Mouse (Mus musculus) cerebellum, postnatal 10 days (tissue): ENCODE measurements around the gene 9330159F19Rik.
A peak's percentile ranks its signal among the peaks of the same experiment; 100 is the strongest.

Experiments
- DNase-seq, 2 experiments: peaks; one replicate each; pipeline ENCODE4 v3.0.0; 2021; ENCODE audit warnings: mixed read lengths in 2 of 2

9330159F19Rik gene

DNA sequence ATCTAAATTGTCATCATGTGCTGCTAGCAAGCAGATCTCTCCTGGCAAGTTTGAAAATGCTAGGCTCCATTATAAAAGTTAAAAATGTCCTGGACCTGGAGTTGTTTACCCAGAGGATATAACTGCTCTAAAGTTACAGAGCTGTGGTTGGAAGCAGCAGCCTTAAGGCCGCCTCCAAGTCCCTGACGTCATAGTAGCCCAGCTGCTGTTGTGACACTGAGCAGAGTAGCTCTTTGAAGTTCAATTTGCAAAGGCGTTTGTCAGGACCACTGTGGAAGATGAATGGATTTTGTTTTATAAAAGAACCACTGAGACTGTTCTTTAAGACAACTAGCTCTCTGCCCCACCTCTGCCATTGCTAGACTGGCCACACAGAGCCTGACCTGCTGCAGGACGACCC lies at the start of gene 9330159F19Rik:
9330159F19Rik (plus strand) TSS at position 154 of the 400 bp plus-strand sequence.
- DNase-seq, result no peak

DNA sequence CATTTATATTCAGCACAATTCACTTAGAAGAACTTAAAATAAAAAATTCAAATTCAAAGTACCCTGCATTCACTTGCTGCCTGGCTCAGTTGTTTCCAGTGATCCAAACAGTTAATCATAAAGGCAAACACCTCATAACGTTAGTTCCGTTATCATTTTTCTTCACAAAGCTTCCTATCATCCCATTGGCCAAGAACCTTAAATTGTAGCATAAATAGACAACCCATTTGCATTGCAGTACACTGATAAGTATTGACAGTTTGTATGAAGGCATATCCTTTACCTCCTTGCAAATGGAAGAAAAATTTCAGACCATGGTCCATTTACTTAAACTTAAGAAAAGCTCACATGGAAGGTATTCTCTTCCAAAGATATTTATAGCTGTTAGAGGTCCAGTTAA lies 49.7 kb upstream of the 9330159F19Rik start:
- no peak for DNase-seq

DNA sequence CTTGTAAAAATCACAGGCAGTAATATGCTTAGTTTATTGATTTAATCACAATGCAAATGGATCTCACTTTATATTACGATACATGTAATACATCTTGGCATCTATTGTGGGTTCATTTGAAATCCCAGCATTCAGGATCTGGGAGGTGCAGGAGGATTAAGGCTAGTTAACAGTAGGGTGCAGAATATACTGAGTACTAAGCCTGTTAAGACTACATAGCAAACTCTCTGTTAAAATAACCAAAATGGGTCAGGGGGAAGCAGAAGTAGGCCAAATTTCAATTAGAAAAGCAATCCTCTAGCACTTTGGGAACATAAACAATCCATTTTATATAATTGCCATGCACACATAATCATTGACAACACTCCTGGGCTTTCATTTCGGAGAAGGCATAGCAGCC lies 37.6 kb upstream of the 9330159F19Rik start:
- DNase-seq, result no peak

DNA sequence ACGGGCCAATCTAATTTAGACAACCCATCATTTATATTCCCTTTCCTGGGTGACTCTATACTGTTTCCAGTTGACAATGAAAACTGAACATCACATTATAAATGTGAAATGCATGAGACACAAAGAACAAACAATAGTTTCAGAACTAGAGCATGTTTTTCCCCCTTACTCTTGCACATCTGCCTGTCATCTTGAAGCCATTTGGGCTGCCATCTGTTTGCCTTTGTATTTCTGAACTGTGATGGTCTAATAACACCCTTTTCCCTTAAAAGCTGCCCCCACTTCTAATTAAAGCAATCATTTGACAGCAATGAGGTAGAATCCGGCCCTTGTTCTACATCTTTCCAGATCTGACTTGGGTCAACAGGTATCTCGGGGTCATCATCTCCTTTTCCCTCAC lies 35.8 kb upstream of the 9330159F19Rik start:
- DNase-seq, result no peak

DNA sequence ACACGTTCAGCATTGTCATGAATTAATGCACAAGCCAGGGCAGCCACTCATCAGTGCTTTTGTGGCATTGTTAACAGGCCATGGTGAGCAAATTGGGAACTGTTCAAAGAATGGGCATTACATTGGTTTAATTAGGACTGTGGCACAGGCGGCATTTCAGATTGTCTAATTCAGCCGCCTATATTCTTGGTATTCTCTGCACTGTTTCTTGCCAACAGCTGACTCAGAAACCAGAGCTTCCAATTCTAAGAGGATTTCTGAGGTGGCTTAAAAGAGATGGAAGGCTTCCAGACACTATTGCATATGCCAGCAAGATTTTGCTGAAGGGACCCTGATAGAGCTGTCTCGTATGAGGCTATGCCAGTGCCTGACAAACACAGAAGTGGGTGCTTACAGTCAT lies 34.5 kb upstream of the 9330159F19Rik start:
- DNase-seq, result no peak

DNA sequence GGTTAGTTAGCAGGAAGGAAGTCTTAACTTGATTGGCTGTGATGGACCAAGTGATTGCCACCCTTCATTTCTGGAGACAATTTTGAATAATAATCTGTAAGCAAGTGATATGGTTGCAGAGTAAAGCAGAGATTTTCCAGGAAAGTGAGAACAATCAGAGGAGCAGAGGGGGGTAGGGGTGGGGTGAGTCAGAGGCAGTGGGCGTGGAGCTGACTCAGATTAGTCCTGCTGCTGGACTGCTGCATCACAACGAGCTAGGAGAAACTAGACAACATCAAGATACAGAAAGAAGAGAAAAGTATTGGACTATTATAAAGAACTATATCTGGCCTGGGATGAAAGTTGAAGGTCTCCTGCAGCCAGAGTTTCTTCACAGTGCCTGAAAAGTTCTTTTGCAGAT lies 33.4 kb upstream of the 9330159F19Rik start:
- DNase-seq, result no peak

DNA sequence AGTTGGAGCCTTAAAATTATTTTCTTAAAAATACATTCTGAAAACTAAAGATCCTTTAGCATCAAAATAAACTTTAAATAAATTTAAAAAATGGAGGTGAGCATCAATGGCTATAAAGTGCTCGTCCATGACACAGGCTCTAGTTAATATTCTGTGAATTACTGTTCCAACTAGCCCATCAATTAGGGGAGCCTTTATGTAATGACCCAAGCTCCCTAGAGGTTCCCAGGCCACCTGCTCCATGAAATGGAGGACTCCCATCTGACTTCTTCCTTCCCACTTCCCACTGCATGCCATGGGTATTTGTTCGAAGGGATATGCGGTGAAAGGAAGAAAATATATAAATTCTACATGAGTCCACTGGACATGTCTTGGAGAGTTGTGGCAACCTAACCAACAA lies 31.2 kb upstream of the 9330159F19Rik start:
- DNase-seq, result no peak

DNA sequence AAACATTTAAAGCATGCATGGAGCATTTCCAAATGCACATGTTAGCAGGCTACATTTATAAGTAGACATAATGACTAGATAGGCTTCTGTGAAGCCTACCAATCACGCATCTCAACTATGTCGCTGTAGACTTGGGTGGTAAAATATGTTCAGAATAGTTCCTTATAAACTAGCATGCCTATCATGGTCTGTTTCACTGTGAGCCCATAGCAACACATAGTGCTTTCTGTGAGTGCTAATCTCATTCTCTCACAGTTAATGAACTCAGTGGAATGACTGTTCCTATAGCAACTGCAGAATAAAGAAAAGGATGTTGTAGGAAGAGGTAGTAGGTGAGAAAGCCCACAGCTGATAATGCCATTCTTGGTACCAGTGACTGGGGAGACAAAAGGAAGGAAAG lies 30.4 kb upstream of the 9330159F19Rik start:
- no peak for DNase-seq

DNA sequence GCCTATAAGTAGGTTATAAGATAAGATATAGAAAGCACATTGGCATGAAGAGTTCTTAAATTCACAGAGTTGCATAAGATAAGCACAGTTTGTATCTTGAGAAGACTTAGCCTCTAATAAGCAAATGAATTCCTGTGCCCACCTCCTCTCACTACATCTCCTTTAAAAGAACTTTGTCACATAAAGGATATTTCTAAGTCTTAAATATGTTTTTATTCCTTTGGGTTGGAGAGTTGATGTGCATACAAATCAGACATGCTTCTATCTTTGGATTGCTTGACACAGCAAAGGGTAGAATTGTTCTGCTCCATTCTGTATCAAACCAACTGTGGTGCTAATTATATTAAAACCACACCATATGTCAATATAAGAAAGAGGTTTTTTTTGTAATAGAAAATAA lies 17.6 kb upstream of the 9330159F19Rik start:
- DNase-seq, result no peak

DNA sequence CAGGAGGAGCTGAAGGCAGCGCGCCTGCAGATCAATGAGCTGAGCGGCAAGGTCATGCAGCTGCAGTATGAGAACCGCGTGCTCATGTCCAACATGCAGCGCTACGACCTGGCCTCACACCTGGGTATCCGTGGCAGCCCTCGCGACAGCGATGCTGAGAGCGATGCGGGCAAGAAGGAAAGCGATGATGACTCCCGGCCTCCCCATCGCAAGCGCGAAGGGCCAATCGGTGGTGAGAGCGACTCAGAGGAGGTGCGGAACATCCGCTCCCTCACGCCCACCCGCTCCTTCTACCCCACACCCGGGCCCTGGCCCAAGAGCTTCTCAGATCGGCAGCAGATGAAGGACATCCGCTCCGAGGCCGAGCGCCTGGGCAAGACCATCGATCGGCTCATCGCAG lies 14.6 kb upstream of the 9330159F19Rik start:
- no peak for DNase-seq

DNA sequence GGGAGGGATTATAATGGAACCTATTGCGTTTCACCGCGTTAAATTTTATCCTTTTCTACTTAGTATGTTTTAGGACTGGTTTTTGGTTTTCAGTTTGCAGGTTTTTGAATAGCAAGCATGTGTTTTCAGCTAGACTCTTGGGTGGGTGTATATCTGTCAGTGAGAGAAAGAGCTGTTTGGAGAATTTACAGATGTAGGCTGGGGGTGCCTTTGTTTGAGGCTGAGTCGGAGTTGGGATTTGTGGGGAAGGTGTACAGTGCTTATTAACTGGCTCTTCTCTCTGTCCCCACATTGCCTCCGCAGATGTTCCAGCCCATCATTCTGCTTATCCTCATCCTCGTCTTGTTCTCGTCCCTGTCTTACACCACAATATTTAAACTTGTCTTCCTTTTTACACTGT lies 12.8 kb upstream of the 9330159F19Rik start, which contains the start of gene Gm49353:
Gm49353 (plus strand) TSS at position 313 of the 400 bp plus-strand sequence.
- no peak for DNase-seq

DNA sequence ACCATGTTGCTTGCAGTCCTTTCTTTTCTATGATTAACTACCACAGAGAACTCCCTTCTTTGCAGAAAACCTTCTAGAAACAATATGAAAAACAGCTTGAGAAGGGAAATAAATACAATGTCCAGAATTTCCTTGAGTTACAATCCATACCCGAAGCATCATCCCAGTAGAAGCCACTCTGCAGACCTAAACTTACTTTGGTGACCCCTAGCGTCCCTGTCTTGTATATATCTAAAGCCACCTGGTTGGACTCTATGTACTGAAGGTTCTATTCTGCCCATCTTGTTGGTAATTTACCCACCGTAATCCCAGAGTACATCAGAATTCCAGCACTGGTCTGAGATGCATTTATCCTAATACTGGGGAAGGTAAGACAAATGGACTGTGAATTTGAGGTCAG lies 11.6 kb upstream of the 9330159F19Rik start:
- no peak for DNase-seq

DNA sequence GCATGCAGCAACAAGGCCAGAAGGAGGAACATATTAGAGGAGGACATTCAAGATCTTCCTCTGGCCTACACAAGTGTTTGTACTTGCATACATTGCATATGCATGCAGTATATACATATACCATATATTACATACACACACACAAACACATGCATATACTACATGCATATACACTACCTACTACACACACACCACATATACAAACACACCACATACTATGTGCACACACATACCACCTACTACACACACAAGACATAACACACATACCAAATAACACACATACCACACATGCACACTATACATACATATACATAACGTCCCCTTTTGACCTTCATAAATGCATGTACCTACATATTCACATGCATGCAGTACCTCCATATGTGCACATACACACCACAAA lies 10.8 kb upstream of the 9330159F19Rik start:
- DNase-seq, result no peak

DNA sequence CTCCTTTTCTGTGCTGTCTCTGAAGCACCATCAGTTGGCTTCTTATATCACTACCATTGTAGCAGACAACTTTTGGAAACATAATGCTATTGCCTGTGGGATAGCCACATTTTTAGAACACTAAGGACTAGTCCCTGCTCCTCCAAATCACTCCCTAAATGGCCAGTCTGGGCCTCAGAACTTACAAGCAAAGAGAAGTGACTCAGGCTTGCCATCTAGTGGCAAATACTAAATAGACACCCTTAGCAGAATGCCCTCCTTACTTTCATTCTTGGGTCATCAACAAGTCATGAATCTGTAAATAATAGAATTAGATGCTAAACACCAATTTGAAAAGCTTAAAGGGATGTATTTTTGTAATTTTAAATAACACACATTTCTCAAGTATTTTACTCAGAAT lies 4.7 kb upstream of the 9330159F19Rik start:
- DNase-seq, result peak; percentile 62 to 78

DNA sequence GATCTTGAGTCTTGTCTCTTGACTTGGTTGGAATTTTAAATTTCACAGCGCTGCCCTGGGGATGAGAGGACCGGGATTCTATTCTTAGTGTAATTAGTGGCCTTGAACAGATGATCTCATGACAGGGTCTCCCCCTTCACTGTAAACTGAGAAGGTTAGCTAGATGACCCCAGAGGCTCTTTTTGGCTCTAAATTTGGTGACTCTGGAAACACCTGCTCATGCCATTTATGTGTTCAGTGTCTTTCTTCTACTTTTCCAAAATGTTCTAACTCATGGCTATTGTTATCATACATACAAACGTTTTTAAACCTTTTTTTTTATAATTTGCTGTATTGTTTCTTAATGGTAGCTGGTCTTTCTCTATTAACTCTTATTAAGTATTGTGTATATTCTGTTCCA lies 2.7 kb upstream of the 9330159F19Rik start:
- no peak for DNase-seq

DNA sequence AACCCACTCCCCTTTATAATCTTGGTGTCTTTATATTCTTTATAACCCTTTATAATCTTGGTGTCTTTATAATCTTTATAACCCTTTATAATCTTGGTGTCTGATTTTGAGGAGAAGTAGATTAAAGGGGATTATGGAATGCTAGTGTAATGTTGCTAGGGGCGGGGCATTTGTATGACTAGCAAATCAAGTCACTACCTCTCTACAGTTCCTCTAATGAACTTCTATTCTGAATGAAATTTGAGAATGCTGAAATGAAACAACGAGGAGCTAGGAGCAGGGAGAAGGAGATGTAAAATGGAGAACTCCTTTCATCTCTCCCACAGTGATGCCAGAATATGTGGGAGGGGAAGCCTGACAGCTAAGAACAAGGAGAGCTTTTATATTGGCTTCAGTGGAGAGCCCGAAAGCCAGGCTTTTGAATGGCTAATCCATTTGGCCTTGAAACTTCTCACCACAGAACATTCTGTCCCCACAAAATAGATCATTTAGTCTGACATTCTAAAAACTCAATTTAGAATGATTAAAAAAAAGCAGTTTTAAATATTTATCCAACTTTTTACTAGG lies 2.2 kb downstream of the 9330159F19Rik start:
- no peak for DNase-seq

DNA sequence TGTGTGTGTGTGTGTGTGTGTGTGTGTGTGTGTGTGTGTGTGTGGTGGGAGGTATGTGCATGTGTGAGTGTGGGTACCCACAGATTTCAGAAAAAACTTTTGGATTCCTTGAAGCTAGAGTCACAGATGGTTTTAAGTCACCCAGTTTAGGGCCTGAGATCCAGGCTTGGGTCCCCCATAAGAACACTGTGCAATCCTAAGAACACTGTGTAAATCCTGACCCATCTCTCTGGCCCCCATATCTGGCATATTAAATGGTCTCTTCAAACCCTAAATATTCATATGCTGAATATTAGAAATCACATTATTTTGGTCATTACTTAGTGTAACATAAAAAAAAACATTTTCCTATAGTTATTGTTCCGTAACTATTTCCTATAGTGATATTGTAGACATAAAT lies 5.6 kb downstream of the 9330159F19Rik start:
- no peak for DNase-seq

DNA sequence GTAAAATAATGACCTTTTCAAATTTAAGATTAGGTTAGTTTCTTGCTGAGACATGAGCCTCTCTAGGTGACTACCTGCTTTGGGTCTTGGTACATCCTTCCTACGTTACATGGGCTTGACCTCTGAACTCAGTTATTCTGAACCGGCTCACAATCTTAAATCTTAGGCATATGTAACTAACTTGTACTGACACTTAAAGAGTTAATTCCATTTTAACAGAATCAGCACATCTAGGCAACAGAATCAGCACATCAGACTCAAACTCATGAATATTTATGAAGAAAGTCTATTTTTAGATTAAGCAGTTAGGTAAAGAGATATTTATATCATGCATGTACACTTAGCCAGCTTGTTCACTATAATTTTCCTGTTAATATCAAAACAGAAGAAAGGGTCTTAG lies 6.0 kb downstream of the 9330159F19Rik start:
- DNase-seq, result no peak

DNA sequence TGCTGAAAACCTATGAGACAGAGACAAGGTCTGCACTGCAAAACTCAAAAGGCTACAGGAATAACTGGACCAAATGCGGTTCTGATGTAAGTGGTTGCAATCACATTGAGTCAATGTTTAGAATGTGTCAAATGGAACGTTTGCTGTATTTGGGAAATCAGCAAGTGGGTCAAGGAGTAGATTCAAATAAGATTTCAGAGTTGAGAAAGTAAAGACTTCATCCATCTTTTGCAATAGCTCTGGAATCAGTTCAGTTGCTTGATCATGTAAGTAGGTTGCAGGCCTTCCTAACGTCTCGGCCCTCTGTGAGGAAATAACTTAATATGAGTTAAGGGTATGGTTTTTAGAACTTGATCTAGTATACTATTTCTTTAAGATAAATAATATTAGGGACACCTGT lies 13.9 kb downstream of the 9330159F19Rik start:
- no peak for DNase-seq

DNA sequence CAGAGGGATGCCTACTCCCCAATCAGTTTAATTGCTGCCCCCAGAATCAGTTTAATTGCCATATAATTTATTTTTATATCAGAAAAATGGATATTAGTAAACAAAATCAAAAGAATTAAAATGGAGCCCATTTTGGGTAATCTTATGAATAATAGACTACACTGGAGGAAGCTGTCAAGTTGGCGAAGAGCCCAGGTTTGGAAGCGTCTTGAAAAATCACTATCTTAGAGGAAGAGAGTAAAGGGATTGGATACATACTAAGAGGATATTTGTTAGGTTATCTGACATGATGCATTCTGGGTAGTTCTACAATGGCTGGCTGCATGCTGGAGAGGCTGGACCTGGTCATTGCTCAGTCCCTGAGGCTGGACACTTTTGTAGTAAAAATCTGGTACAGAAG lies 19.8 kb downstream of the 9330159F19Rik start:
- peak; percentile 18 to 46 for DNase-seq
